Mouse (Mus musculus): ENCODE measurements around the gene Srcin1. TPM values are rescaled to one million over a fixed set of nuclear protein-coding genes. Genes with fewer than 3 reads are reported as not detected.

Gene Srcin1
- total RNA-seq, 2 experiments from 2014 or later, result 1.1 to 1.4 TPM

- peak; percentile 25 for DNase-seq
Observed at GRCm38 (mm10) chr11:97463991-97464390, 112.0 kb downstream of the Srcin1 start.

GRCm38 (mm10) chr11:97463166-97463565, 112.8 kb downstream of the Srcin1 start:
- DNase-seq, result no peak

GRCm38 (mm10) chr11:97462538-97462937, 113.4 kb downstream of the Srcin1 start:
- no peak for DNase-seq

GRCm38 (mm10) chr11:97461307-97461820, 114.6 kb downstream of the Srcin1 start:
- no peak for DNase-seq

Other genes starting within 250 kb of the Srcin1 start
- gene Gpr179, start 224.1 kb downstream of the Srcin1 start, total RNA-seq (2021), result under 1 TPM; 0.07 to 0.09 TPM
- gene Socs7, start 213.6 kb downstream of the Srcin1 start, total RNA-seq (2021), result 10 to 100 TPM; 33.7 to 34.8 TPM
- gene Arhgap23, start 160.7 kb downstream of the Srcin1 start, total RNA-seq (2021), result 10 to 100 TPM; 13.5 to 18.9 TPM
- not detected for gene 4933428G20Rik, start 75.8 kb downstream of the Srcin1 start, total RNA-seq (2021)
- gene Epop, start 53.5 kb upstream of the Srcin1 start, total RNA-seq (2021), result under 1 TPM; 0.59 to 0.68 TPM
- gene Mllt6, start 87.2 kb upstream of the Srcin1 start, total RNA-seq (2021), result 10 to 100 TPM; 32.2 to 32.4 TPM
- 10 to 100 TPM; 84.5 to 99.4 TPM for gene Cisd3, start 109.6 kb upstream of the Srcin1 start, total RNA-seq (2021)
- gene Pcgf2, start 124.3 kb upstream of the Srcin1 start, total RNA-seq (2021), result 10 to 100 TPM; 11.9 to 18.6 TPM
- 100 to 1,000 TPM; 174 to 190 TPM for gene Psmb3, start 127.2 kb upstream of the Srcin1 start, total RNA-seq (2021)
- 10 to 100 TPM; 46.8 to 49.7 TPM for gene Pip4k2b, start 168.5 kb upstream of the Srcin1 start, total RNA-seq (2021)
- gene Cwc25, start 190.4 kb upstream of the Srcin1 start, total RNA-seq (2021), result 1 to 10 TPM; 8.4 to 9.7 TPM
- gene 1700001P01Rik, start 199.7 kb upstream of the Srcin1 start, total RNA-seq (2021), result not detected
- gene Rpl23, start 206.3 kb upstream of the Srcin1 start, total RNA-seq (2021), result 100 to 1,000 TPM; 793 to 832 TPM
- gene Lasp1, start 222.8 kb upstream of the Srcin1 start, total RNA-seq (2021), result 10 to 100 TPM; 46.3 to 68.4 TPM